Mouse (Mus musculus): ENCODE measurements around the gene Rnf151. TPM values are rescaled to one million over a fixed set of nuclear protein-coding genes. Genes with fewer than 3 reads are reported as not detected.
"Not testable (repeated sequence)": the region's sequence is repeated elsewhere in the genome, so short reads cannot be mapped to it uniquely, and the experiment has no call there.

Gene Rnf151
- total RNA-seq, 1 experiment from 2014 or later: not detected

- no peak for DNase-seq
Observed at GRCm38 (mm10) chr17:24732233-24732935, 14.5 kb upstream of the Rnf151 start.

- DNase-seq: no peak
Observed at GRCm38 (mm10) chr17:24730787-24731186, 12.9 kb upstream of the Rnf151 start.

DNA sequence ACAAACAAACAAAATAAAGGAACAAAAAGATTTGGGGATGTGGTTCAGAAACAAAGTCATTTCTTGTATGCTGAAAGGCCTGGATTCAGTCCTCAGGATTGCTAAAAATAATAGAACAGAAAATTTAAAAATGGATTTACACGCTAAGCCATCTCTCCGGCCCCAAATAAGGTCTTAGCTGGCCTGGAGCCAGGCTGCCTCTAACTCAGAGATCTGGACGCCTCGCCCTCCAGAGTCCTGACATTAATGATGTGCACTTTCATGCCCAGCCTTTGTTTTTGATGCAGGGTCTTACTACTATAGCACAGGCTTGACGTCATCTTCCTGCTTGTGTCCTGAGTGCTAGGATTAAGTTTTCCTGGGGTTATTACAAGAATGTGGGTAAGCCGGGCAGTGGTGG is 11.2 kb upstream of the Rnf151 start:
- DNase-seq: no peak

DNA sequence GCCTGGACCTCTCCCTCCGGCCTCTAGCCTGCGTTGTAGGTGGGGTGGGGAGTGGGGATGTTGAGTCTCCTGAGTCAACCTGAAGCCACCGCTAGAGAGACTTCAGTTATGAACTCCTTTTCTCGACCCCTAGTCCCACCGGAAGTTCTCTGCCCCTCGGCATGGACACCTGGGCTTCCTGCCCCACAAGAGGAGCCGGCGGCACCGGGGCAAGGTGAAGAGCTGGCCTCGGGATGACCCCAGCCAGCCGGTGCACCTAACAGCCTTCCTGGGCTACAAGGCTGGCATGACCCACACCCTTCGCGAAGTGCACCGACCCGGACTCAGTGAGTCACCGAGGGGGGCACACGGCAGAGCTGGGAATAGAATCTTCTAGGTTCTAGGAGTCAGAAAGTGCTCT is 10.3 kb upstream of the Rnf151 start:
- no peak for DNase-seq

DNA sequence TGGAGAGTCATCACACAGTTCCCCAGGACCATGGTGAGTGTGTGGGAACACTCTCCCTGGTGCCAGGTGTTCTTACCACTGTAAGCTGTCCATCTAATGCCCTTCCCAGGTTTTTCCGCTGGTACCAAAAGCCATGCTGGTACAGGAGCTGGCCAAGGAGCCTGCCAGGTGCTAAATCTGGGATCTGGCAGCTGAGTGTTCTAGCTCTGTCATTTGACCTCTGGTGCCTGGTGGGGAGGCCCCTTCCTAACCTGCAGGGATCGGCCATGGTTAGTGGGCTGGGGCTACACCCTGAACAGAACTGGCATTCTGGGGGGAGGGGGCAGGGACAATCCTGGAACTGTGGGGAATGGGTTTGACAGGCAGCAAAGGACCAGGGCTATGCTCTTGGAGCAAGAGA is 9.8 kb upstream of the Rnf151 start, which contains the start of gene Rpl3l:
Gene Rpl3l, plus strand, starts transcription at position 203 of the 400 bp plus-strand sequence.
- DNase-seq: no peak

DNA sequence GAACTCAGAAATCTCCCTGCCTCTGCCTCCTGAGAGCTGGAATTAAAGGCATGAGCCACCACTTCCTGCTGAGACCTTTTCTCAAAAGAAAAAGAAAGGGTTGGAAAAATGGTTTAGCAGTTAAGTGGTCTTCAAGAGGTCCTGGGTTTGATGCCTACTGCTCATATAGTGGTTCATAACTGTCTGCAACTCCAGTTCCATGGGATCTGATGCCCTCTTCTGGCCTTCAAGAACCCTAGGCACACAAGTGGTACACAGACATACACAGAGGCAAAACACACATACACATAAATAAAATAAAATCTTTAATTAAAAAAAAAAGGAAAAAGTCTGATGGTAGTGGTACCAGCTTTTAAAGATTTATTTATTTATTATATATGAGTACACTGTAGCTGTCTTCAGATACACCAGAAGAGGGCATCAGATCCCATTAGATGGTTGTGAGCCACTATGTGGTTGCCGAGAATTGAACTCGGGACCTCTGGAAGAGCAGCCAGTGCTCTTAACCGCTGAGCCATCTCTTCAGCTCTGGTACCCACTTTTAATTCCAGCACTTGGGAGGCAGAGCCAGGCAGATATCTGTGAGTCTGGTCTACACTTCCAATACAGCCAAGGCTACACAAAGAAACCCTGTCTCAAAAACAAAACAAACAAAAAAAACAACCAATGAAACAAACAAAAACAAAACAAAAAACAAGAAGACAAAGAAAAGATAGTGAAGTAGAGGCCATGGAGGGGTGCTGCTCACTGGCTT is 8.0 kb upstream of the Rnf151 start:
- DNase-seq: no peak

DNA sequence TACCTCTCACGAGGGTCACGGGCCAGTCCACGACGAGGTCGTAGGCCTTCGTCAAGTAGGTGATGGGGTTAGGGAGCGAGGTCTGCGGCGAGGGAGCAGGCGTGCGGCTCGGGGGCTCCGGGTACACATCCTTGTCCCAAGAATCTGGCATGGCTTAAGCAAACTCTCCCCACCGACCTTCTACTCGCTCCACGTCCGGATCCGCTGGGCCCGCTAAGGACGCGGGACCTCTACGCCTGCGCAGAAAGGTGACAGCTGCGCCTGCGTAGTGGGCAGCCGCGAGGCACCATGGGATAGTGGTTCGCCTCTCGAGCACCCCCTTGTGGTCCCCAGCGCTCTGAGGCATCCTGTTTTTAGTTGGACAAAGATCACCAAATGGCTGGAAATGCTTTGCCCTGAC is 6.3 kb upstream of the Rnf151 start, which contains the start of gene Ndufb10:
Gene Ndufb10, minus strand, starts transcription at position 295 of the 400 bp plus-strand sequence.
- DNase-seq: peak; percentile 98

DNA sequence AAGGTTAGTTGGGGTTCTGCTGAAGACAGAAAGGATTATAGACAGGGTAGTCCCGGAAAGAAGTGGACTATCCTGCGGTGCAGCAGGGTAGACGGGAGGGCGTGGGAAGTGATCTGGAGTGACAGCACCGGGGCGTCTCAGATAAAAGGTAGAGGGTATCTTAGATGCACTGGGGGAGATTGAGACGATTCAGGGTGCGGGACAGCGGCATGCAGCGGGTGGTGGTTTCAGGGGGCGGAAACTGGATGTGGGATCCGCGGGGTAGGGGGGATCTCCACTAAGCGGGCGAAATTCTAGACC is 6.0 kb upstream of the Rnf151 start:
- DNase-seq: peak; percentile 54

DNA sequence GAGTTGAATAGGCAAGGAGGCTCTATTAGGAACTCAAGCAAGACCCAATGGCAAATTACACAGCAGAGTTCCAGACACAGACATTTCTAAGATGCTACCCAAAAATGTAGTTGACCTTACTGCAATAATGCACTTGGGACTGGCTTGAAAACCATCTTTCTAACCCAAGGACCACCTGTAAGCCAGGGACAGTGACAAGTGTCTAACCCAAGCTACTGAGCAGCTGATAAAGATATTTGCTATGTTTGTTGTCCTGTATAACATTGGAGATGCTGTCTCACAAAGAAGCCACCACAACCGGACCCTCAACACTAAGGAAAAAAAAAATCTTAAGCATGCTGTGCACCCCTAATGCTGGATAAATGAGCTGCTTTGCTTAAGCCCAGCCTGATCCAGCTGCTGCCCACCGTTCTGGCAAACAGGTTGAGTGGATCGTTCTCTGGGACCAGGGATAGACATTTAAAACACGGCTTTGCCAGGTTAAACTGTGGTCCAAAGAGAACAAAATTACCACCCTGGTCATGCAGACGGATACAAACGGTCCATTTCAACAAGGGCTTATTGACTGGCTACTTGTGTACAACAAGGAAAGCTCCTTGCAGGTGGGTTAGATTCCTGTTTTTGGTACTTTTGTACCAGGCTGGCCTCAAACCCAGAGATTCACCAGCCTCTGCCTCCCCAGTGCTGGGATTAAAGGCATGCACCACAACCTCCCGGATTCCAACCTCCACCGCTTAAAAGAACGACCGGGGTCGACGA is 5.4 kb upstream of the Rnf151 start:
- no peak for DNase-seq

- DNase-seq: no peak
Observed at GRCm38 (mm10) chr17:24722220-24722924, 4.5 kb upstream of the Rnf151 start.

DNA sequence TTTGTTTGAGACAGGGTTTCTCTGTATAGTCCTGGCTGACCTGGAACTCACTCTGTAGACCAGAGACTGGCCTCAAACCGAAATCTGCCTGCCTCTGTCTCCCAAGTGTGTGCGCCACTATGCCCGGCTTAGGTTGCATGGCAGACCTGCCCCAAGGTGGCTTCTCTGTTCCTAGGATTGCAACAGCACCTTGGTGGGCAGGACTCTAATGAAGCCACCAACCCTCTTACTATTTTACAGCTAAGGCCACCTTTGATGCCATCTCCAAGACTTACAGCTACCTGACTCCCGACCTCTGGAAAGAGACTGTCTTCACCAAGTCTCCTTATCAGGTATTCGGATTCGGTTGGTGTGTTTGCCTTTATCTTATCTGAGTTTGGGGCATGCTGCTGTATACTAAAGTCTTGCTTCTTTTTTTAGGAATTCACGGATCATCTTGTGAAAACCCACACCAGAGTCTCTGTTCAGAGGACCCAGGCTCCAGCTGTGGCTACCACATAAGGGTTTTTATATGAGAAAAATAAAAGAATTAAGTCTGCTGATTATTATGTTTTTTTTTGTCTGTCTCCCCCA is 3.6 kb upstream of the Rnf151 start:
- DNase-seq: not testable (repeated sequence)

GRCm38 (mm10) chr17:24720616-24721015 is 2.8 kb upstream of the Rnf151 start:
- peak; percentile 57 for DNase-seq

DNA sequence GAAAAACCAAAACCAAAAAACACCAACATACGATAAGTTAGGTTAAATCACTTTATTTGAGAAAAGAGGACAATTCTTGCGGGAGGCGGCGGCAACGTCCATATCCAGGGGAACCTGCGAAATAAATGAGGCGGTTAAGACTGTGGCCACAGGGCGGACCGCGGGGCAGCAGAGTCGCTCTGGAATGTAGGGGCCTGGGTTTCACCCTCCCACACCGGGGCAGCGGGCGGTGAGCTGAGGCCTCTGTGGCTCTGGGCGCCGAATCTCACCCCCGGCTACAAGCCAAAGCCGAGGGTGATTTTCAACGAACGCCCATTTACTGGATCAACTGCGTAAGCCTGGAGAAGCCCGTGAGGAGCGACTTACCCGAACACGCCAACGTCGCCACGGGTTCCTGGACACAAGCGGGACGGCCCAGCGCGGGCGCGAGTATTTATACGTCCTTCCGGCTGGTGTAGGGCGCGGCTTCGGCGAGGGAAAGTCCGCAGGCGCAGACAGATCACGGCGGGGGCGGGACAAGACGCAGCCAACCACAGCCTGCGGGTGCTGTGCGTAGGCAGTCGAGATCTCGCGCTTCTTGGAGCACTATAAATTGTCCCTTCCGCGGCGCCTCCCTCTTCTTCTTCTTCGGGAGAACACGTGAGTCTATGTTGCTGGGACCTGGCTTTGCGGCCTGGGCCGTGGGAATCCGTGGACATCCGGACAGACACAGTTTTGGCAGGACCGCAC is 1.8 kb upstream of the Rnf151 start:
- DNase-seq: peak; percentile 99

DNA sequence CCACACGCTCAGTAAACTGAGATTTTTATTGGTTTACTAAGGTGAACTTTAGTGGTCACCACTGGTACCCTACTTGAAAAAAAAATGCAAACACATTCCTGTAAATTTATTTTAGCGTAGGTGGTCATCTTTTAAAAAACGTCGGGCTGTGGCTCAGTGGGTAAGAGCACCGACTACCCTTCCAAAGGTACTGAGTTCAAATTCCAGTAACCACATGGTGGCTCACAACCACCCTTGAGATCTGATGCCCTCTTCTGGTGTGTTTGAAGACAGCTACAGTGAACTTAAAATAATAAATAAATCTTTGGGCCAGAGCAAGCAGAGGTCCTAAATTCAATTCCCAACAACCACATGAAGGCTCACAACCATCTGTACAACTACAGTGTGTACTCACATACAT is 1.1 kb upstream of the Rnf151 start:
- not testable (repeated sequence) for DNase-seq

GRCm38 (mm10) chr17:24716166-24716682 is 1.6 kb downstream of the Rnf151 start:
- DNase-seq: no peak

DNA sequence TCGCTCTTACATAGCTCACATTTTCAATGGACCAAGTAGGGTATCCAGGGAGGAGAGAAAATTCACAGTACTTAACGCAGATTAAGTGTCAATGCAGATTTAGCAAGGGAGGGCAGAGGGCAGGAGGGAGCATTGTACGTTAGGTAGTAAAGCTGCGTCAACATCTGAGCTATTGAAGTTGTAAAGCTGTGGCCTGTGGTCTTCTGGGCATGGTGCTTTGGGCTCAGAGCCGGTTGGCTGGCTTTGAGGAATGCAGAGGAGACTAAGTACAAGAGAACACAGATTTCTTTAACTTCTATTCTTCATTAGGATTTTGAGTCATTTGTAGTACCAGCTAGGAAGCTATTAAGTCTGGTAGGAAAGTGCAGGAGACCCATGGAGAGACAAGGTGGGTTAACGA is 2.3 kb downstream of the Rnf151 start:
- DNase-seq: no peak

GRCm38 (mm10) chr17:24708646-24709045 is 9.2 kb downstream of the Rnf151 start:
- no peak for DNase-seq

DNA sequence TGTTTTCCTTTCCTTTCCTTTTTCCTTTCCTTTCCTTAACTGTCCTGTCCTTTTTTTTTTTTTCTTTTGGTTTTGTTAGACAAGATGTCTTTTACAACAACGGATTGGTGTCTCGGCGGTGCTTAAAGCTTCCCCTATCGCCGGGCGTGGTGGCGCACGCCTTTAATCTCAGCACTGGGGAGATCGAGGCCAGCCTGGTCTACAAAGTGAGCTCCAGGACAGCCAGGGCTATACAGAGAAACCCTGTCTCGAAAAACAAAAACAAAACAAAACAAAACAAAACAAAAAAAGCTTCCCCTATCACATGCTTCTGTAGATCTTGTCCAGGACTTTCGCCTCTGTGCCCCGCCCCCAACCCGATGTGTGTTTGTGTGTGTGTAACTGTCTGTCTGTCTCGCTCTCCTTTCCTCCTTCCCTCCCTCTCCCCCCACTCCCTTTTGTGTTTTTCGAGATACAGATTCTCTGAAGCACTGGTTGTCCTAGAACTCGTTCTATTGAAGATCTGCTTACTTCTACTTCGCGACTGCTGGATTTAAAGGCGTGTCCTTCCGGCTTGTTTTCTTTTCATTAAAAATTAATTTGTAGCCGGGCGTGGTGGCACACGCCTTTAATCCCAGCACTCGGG is 9.9 kb downstream of the Rnf151 start:
- peak; percentile 38 for DNase-seq

DNA sequence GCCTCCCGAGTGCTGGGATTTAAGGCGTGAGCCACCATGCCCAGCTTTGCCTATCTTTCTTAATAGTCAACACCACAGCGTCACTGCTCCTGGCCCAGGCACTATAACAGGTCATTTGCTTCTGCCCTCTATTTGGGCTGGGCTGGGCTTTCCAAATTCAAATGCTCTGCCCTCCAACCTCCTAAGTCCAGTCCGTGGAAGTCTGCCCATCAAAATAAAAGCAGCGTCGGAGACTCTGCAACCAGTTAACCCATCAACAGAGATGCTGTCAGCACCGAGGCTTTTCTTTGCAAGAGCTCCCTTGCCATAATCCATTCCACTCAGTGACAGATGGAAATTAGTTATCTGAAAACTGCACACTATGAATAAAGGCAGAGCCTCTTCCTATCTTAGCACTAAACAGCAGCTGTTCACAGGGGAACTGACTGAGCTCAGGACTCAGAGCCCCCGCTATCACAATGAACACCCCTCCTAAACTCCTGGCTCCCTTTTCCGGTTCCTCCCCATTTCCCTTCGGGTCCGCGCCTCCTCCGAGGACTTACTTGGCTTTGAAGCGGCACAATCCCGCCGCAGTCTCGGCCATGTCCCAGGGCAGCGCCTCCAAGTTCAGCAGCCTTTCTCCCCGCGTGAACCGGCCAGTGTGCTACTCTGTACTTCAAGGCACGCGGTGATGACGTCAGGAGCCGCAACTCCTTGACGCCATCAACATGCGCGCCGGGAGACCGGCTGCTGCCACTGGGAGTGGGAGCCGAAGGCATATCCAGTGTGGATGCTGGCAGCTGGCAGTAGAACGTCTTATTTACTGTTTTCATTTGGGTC is 10.7 kb downstream of the Rnf151 start, which contains the start of gene Tbl3:
Gene Tbl3, minus strand, starts transcription at position 679 of the 819 bp plus-strand sequence.
- DNase-seq: peak; percentile 96

- DNase-seq: no peak
Observed at GRCm38 (mm10) chr17:24705821-24706220, 12.0 kb downstream of the Rnf151 start.

All from adrenal gland, postnatal 14 days (tissue).